Mouse (Mus musculus) telencephalon, adult 2 months (tissue): ENCODE data around the gene Runx2.

Experiments
- DNase-seq: peaks from one replicate; pipeline ENCODE4 v3.0.0-alpha.2; 2011; ENCODE audit warnings: low read depth, low spot score

Runx2 gene

DNA sequence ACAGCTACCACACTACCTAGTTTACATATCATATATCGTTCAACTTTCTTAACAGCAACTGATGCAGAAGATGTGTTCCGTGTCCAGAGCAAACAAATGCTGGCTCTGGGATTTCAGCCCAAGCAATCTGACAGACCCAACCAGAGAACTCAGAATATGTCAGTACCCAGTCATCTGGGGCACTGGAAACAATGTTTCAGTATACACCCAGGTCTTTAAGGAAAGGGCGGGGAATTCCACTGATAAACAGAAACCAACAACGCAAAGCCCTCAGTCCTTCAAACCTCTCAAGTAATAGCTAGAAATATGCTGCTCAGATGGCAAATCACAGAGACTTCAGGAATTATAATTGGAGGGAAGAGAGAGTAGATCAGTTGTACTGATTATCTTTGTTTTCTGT lies 100.5 kb downstream of the Runx2 start:
- DNase-seq: no peak

DNA sequence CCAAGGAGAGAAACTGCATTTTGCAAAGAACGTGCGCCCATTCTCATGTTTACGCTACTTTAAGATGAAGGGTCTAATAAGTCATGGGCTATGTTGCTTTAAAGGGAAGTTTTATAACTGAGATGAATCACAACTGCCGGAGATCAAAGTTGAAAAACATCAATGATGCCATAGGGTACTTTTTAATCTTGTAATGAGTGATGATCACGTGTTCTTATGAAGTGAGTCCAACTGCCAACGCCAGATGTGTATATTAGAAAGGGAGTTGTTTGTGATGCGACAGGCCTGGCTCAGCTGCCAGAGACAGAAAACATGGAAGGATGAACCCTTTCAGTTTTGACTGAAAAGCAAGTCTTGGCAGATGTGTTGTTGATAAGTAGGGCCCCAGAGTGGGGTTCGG lies 101.2 kb downstream of the Runx2 start:
- no peak for DNase-seq

DNA sequence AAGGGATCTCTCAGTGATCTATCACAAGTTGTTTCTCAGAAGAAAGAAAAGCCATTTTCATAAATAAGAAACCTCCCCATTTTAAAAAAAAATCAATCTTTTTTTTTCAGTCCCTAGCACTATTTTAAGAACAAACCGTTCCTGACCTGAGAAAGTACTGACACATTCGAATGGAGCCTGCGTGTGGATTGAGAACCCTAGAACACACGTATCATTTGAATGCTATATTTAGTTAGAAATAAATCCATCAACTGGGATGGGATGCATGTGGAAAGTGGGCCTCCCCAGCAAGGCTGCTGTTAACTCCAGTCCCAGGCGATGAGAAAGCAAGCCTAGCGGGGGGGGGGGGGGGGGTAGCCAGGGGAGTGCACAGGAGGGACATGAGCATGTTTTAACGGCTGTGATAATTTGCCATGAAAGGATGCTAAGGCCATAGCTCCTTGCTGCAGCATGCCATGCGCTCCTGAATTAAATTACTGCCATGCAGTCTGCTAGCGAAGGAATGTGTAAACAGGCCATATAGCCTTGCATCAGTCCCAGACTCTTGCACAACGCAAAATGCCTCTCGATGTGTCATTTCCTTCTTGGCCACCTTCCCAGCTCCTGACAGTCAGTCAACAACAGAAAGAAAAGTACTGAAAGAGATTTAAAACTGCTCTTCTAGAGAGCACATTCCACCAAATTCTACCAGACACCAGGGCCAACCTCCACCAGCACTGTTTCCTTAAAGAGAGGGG lies 104.9 kb downstream of the Runx2 start:
- DNase-seq: no peak

DNA sequence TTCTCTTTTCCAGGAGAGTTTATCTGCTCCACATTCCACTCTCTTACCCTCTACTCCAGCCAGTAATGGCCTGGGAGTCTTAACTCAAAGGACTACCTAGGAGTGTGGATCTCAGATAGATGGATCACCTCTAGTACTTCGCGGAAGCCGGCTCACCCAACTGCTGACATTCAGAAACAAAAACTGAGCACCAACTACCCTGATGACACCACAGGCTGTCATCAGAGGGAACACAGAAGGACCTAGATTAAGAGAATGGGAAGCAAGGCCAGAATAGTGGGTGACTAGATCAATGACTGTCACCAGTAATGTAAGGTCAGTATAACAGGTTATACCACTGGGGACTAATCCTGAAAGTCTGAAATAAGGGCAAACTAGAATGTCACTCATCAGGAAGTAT lies 106.6 kb downstream of the Runx2 start:
- no peak for DNase-seq

DNA sequence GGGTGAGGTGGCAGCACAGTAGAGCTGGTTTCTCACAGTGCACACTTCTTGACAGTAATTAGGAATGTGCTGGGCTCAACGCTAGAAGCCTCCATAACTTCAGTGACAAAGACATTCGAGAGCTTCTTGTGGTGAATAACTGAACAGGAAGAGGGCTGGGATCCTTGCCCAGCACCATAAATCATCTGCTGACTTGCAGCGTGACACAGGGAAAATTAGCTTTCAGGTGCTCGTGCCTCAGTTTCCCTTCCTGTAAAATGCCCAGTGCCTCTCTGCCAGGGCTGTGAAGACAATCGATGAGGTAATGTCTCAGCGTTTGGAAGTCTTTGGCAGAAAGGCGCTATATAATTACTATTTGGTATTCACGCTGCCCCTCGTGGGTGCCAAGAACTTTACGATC lies 108.1 kb downstream of the Runx2 start:
- DNase-seq: no peak

DNA sequence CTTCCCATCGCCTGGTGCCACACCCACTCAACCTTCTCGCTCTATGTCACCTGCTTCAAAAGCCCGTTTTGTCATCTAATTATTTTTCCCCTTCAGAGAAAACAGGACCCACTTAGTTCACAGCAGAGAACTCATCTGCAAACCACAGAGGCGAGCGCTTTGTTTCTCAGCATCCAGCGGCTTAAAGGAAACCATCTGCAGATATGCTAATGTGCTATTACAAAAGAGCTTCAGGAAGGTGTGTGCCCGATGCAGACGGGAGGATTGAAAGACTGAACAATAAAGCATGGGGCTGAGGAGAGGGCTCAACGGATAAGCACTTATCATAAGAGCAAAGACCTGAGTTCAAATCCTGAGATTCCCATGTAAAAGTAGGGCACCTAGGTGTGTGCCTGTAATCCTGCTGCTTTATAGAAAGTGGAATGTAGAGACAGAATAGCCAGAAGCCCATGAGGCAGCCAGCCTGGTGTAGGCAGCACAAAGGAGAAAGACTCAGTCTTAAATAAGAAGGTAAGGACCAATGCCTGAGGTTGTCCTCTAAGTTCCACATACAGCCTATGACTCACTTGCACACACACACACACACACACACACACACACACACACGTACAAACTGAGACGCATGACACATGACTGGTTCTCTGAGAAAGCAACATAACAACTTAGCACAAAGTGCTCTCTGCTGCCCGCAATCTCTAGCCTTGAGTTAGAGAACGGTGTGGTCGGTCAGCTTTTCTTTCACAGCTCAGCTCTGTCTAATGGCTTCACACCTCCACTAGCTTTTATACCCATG lies 111.9 kb downstream of the Runx2 start:
- no peak for DNase-seq

DNA sequence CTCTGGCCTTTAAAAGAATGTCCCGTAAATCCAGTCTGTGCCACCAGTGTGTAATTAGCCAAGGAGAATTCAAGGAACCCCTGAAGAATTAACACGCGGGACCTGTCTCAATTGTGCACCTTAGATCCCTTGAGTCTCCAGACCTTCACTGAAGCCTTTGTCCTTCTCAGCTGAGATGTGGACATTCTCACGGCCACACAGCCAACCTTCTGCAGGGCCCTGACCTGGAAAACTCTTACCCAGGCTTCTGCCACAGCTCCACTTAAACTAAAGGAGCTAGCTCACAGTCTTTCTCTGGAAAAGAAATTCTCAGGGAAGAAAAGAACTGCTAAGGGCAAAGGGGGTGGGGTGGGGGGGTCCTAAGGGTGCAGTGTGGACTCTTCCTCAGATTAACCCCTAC lies 113.1 kb downstream of the Runx2 start:
- no peak for DNase-seq

DNA sequence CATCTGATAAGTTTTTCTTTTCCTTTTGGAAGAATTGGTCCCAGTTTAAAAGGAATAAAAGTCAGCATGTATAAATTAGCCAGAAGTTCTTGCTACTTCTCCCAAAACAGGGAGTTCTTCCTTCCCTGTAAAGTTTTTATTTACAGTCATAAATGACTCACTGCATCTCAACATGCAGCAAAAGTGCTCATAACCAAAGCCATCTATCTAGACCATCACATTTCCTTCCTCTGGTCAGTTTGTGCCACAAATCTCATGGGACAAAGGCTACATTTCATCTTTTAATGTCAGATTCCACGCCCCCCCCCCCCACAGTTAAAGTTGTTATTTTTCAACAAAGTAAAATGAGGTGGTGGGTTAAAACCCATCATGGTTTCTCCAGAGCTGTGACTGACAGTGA lies 114.3 kb downstream of the Runx2 start:
- DNase-seq: no peak

DNA sequence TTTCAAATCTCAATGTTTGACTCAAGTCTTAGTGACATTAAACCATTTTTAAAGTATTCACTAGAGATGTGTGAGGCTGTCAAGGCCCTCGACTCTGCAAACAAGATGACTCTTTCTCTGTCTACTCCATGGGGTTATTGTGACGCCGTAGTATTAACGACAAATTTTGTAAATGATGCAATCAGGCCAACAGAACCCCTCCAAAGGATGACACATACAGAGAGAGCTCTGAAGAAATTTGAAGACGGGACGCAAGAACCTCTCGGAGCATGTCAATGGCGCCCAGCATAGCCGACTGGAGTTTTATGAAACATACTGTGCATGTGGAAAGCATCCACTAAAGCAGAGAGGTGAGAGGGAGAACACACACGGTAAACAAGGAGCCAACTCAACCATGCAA lies 117.5 kb downstream of the Runx2 start:
- DNase-seq: no peak

DNA sequence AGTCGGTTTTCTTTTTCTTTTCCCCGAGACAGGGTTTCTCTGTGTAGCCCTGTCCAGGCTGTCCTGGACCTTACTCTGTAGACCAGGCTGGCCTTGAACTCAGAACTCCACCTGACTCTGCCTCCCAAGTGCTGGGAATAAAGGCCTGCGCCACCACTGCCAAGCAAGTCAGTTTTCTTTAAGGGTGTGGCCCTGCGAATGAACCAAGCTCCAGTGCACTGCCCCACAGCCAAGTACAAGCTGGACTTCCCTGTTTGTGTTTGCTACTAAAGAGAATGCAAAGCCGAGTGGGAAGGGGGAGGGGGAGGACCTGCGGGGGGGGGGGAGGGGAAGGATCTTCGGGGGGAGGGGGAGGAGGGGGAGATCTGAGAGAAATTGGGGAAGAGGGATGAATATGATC lies 121.0 kb downstream of the Runx2 start:
- DNase-seq: no peak

DNA sequence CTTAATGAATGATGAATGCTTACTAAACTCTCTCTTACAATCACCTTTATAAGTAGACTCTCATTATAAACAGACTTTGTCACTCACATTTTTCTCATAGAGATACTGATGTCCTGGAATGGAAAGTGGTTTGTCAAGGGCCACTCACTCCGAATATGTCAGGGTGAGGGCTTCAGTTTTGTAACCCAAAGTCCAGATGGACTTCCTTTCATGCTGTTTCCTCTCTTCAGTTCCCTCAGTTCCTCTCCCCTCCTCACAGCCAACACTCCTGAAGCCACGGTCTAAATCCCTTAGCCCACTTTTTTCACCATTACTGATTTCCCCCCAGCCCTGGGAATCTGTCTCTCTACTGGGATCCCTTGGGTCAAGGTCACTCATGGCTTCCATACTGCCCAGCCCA lies 123.1 kb downstream of the Runx2 start:
- DNase-seq: no peak

DNA sequence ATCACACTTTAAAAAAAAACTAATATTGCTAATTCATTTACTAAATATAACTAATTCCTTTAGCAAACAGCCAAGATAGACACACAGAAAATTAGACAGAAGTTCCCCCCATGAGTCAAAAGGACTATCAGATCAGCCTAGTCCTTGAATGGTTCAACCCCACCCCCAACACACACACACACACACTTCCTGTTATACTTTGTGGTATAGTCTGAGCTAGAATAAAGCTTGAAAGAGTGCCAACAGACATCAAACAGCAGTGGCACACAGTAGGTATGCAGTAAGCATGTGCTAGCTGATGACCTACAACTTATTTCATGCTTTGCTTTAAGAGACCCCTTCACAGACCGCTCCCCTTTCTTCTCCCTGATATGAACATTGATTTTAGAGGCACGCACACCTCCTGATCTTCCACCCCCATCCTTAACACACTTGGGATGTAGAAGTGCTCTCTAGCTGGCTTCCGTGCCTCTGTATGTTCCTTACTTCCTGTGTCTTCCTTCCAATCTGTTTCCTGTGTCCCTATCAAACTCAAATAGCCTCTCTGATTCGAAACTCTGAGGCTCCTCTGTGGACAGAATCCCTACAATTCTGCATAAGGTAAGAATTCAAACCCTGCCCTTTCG lies 124.1 kb downstream of the Runx2 start:
- no peak for DNase-seq

DNA sequence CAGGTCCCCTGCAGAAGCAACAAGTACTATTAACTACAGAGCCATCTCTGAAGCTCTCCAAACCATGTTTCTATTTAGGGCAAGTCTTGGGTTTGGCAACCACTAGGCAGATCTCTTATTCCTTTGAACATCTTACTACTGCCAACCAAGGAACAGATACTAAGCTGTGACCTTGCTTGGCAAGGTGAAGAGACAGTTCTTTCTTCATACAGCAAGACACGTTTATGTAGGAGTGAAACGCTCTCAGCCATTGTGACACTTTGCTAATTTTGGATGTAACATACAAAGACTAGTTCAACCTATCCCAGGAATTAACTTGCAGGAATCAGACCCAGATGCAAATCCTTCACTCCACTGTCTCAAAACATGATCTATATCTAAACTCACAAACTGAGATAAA lies 126.3 kb downstream of the Runx2 start:
- DNase-seq: no peak

DNA sequence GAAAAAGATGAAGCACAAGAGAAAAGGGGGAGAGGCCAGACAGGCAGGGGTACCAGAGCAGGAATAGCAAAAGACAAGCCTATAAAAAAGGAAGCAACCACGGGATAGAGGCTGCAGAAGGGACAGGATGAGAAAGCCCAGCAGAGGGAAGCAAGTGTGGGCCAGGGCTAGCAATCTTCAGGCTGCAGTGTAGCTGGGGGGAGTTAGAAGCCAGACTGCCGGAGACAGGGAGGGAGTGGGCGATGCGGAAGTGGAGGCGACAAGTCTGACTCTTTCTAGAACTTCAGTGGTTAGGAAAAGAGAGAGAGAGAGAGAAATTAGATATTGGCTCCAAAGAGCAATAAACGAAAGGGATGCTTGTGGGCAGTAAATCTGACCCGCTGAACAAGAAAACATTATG lies 129.1 kb downstream of the Runx2 start:
- DNase-seq: peak; percentile 49

DNA sequence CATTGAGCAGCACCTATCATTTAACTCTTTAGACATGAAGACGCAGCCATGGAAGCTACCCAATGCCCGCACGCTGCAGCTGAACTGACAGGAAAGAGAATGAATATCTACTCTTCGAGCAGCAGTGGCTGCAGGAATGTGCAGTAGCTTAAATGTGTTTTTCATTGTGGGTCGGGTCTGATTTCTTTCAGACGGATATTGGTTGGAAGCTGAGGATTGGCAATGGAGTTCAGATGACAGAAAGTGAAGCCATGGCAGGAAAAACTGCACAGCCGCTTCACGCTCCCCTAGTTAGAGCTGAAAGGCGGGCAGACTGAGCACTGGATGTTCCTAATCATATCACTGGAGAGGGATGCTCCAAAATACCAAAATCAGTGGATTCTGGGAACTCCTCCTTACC lies 131.6 kb downstream of the Runx2 start:
- no peak for DNase-seq

DNA sequence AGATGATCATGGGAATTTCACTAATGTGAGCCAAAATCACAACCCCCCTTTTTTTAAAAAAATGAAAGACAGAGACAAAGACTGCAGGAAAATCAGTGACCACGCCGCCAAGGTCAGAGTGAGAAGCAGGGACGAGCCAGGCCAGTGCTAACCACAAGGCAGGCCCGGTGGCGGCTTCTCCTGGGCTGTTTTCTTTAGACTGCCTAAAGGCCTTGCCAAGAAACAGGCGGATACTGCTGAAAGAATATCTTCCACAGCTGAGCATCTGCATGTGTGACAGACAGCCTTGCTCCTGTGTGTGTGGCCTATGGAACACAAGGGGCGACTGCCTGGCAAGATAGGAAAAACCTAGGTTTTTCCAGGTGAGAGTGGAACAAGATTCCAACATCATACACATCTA lies 136.8 kb downstream of the Runx2 start:
- DNase-seq: no peak

DNA sequence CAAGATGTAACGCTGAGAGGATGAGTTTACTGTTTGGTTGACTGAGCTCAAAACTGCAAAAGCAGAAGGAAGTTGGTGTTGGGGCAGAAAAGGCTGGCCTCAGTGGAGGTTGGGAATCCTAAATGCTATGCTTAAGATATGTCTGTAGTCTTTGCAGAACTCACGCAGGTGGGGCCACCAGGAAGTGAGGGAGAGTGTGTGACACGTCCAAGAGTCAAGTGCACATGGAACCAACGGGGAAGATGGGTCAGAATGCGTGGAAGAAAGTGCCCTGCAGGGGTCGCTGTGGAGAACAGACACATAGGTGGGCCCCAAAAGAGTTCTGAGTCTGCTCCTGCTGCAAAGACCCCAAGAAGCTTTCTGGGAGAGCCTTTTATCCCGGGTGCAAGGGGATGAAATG lies 141.8 kb downstream of the Runx2 start:
- DNase-seq: no peak

DNA sequence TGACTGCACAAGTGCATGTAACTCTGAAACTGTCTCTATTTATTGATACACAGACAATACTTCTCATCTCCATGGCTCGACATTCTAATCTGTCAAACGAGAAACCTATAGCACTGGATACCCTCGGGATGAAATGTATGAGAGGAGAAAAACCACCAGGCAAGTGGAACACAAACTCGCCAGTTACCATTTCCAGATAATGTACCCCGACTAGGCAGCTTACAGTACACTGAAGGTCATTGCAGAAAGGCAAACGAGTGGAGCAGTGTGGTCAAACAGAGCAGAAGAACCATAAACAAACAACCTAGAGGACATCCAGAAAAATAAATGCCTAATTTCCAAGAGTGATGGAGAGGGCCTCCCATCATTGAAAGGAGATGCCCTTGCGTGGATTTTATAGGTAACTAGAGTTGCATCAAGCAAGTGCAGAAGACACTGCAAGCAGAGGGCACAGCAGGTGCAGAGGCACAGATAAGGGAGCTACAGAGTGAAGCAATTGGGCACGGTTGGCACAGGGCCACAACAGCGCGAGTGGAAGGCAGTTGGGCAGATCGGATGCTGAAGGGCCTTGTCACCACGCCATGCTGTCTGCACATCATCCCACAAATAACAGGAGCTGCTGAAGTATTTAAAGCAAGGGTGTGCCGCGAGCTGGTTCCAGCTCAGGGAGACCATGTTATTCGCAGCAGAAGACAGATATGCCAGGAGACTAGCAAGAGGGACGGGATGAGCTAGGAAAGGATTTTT lies 142.5 kb downstream of the Runx2 start:
- peak; percentile 68 for DNase-seq

DNA sequence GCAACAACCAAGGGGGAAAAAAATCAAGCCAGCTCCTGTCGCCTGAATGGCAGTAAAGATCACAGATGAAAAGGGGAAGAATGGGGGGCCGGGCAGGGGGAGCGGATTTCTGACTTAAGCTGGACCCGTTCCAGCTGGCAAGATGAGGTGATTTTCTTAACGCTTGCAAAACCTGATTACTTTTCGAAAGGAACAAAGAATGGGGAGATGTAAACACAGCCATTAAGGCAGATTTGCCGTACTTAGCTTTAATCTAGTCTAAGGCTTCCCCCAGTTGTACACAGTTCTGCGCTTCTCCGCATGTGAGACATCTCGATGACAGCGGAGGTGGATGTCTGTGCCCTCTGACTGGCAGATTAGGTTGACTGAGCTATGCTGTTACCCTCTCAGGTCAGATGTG lies 144.6 kb downstream of the Runx2 start:
- no peak for DNase-seq

DNA sequence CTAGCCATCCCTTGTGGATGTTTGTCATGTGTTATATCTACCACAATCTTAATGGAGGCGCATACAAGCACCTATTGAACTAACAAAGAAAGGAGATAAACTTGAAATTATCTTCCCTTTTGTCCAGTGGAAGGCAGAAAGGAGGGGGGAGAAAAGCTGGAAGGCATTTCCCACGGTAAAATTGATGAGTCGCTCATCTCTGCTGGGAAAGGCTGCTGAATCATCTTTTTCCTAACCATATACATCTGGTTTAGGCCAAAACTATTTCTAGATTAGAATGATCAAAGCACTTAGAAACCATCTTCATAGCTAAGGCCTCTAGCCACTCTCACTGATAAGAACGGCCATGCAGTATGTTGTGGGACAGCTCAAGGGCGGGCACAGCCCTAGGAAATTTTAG lies 147.3 kb downstream of the Runx2 start:
- no peak for DNase-seq

DNA sequence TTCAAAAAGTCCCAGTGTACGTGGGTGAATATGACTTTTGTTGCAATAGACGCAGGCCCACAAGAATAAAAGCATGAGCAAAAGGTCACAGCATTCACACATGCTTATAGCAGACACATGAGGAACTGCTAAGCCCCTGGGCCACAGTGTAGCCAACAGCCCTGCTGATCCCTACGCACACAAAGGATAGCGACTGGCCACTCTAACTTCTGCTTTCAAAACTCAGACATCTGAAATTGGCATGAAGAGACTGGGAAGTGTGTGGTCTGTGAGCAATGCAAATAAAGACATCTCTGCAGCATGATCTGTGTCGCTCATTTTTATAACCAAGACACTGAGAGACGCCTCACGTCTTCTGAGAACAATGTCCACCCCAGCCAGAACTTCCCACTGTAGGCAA lies 150.7 kb downstream of the Runx2 start:
- DNase-seq: no peak

DNA sequence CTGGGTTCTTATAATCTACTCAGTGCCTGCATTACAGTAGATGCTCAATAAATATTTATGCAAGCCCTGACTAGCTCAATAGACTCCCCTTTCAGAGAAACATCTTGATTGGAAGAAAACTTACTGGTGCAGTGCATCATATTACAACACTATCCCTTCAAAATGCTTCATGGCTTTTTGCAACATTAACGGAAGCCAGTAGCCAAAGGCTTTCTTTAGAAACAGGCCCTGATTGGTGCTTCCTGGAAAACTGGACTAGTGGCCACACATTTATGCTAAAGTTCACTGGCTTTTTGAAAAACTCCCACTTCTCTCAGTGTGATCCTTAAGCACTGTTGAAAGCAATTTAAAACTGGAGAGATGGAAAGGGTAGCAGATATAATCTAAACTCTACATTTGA lies 151.4 kb downstream of the Runx2 start:
- no peak for DNase-seq
